Mouse (Mus musculus) CH12F3 (cell line): Measurements from ENCODE around the gene Pnldc1.

ENCODE experiments used
- in situ Hi-C: fragments of 300-500 bp; cut with MboI; formaldehyde crosslinking; loops from 2 replicates; pipeline ENCODE4 v1.14.3; 2020; ENCODE audit warnings: low sequenced_read_pairs

Gene Pnldc1

DNA sequence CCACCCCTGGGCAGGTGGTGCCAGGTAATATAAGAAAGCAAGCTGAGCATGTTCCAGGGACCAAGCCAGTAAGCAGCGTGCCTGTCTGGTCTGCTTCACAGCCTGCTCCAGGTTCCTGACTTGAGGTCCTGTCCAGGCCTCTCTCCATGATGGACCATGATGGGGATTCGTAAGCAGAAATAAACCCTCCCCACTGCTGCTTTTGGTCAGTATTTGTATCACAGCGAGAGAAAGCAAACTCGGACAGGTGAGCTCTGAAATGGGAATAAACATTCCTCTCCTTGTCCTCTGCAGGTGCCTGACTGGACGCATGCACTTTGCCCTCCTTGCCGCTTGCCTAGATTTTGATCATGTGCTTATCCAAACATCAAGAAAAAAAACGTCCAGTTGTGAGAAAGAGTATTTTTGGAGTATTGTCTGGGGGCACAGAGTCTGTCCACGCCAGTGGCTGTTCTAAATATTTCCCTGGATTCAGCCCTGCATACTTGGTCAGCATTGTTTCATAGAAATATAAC, 51.0 kb downstream of the Pnldc1 start:
- in situ Hi-C loops, result no loop called here

DNA sequence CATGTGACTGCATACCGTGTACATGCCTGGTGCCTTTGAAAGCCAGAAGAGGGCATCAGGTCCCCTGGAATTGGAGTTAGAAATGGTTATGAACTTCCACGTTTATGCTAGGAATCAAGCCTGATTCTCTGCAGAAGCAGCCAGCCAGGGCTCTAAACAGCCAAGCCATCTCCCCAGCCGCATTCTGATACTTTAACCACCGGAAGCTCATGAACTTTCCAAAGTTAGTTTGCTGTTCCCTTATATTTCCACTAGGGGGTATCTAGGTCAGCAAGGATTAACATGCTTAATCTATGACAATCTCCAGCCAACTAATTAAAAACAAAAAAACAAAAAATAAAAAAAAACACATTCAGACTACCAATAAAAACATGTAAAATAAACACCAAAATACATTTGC, 52.0 kb downstream of the Pnldc1 start:
- in situ Hi-C loops, result no loop called here

DNA sequence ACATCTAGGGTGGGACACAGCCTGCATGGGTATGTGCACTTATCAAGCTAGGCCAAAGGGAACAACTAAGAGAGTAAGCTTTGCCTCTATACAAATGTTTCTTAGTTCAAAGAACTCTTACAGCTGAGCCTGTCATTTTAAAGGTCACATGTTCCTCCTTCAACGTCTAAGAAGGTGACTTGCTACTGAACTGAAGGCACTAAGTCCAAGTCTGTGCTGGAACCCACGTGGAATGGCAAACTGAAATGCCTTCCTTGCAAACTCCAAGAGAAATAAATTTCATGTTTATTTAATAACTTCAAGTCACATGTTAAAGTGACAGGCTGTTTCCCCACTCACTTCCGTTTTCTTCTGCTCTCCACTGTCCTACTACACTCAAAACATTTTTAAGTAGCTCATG, 52.6 kb downstream of the Pnldc1 start:
- in situ Hi-C loops, result no loop called here

DNA sequence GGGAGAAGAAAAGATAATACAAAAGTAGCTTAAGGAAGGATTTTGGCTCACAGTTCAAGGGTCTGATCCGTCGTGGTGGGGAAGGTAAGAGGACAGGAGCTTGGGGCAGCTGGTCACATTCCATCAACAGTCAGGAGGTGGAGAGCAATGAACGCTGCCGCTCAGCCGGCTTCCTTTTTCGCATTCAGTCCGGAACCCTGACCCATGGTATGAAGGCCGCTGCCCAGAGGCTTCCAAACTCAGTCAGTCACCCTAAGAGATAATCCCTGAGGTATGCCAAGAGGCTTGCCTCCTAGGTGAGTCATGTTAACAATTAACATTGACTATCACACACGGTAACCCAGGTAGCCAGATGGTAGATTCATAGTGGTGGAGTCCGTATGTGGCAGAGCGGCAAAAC, 55.6 kb downstream of the Pnldc1 start:
- in situ Hi-C loops, result no loop called here

DNA sequence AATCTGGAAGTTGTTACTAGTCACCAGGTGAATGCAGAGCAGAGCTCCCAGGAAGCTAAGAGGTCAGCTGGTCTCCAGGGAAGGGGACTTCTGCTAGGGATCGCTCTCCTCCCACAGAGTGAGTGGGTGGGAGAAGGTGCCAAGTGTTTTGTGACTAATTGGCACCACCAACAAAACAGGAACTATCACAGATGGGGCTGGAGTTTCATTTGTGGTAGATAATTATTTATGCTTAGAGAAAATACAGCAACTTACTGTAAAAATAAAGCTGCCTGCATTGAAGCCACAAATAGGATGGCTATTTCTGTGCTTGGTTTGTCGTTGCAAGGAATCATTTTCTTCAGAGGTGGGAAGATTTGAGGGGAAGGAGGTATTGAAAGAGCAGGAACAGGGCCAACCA, 56.2 kb downstream of the Pnldc1 start:
- in situ Hi-C loops, result no loop called here

DNA sequence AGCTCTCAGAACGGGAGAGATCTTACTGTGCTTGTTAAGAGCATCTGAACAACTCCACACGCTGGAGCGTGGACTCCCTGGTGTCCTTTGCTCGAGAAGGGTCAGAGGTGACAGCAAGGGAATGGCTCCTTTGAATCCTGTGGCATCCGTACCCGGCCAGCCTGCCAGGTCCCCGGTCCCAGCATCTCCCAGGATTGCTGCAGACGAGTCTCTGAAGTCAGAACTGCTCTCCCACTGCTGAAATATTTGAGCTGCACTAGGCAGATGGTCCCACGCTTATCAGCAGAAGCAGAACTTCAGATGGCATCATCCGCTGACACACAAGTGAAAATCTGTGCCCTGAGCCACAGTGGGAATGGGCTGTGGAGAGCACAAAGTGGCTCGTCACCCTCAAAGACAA, 58.3 kb downstream of the Pnldc1 start:
- in situ Hi-C loops, result no loop called here

DNA sequence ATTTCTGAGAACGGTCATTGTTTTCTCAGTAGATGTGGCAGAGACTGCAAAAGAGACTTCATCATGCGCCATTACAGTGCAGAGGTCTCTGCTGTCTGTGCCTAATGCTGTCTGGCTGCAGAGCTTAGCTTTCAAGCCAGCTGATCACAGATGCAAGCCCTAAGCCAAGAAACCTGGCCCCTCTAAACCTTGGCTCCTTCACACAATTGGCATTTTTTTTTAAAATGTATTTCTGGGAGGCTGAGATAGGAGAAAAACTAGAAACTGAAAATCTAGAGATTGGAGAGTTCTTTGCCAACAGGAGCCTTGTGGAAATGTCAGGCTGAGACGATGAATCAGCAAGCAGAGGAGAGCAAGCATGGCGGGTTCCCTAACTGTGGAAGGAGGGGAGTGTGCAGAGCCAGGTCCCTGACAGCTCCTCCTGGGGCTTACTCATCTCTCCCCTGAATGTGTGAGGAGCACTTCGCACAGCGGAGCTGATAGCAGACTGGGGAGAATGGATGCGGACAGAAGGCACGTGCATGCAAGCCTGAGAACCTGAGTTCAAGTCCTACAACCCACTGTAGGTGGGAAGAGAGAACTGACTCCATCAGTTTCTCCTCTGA, 60.1 kb downstream of the Pnldc1 start:
- in situ Hi-C loops, result no loop called here

DNA sequence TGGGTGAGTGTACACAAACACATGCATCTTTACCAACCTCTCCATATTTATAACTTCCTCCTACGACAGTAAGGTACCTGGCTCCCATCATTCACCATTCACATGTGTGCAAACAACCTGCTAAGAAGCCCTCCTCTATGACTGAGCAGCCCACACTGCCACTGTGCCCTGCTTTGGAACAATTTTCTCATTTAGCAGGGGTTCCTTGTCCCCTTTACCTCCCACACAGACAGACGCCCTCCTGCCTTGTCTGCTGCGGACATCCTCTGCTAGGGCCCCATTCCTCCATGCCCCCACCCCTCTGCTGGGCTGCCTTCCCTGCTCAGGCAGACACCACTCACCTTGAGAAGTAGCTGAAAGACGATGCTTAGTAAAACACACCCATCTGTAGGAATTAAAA, 62.3 kb downstream of the Pnldc1 start:
- in situ Hi-C loops, result no loop called here

DNA sequence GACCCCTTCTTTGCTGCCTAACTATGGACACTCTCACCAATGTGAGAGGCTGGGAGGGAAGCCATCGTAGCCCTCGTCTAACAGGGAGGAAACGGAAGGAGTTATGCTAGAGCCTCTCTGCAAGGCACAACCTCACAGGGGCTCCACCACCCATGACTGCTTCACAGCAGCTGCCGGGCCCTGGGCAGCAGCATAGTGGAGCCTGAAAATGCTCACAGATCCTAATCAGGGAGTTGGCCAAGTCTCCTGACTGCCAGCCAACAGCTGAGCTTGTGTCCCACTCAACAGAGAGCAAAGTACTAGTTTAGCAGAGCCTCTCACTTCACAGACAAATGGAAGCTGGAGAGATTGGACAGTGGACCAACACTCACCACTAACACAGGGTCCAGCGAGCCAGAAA, 63.6 kb downstream of the Pnldc1 start:
- in situ Hi-C loops, result no loop called here

DNA sequence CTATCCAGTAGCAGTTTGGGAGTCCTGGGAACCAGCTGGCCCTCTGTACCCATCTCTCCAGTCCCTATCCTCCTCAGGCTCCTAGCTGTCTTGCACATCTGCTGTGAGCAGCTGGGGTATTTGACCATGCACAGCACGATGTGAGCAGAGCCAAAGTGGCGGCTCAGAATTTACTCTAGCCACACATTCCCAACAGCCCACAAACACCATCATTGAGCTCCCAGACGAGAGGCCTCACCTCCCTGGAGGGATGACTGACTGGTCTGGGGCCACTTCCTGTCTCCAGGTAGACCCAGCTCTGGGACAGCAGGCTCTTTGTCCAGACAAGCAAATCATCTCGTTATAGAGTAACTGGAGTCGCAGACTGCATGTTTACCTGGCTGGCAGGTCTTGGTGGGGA, 64.2 kb downstream of the Pnldc1 start:
- in situ Hi-C loops, result no loop called here

DNA sequence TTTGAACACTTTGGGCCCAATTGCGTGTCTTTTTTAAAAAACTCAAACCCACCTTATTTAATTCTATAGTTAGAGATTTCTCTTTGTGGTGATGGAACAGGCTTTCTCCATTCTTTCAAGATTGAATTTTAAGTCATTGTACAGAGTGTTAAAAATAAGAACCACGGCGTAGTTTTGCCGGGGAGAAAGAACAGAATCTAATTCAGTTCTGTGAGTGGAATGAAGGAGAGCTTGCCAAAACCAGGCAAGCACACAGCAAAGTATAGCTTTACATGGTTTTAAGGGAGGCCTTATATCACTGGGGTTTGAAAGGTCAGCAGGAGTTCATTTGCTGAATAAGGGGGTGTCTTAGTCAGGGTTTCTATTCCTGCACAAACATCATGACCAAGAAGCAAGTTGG, 65.5 kb downstream of the Pnldc1 start:
- in situ Hi-C loops, result no loop called here

DNA sequence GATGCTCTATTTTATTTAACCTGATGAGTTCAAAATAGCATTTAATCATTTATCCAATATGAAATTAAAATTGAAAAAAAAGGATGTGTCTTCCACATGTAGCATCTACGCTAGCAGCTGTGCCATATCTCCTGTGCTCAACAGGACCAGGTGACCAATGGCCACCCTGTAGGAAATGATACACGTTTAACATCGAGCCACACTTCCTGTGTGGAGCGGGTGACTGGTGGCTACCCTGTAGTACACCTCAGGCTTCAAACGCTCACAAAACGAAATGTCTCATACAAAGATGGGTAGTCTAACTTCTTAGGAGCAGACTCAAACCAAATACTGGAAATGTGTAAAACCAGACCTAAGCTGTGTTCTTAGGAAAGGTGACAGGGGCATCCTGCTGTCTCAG, 66.2 kb downstream of the Pnldc1 start:
- in situ Hi-C loops, result no loop called here

DNA sequence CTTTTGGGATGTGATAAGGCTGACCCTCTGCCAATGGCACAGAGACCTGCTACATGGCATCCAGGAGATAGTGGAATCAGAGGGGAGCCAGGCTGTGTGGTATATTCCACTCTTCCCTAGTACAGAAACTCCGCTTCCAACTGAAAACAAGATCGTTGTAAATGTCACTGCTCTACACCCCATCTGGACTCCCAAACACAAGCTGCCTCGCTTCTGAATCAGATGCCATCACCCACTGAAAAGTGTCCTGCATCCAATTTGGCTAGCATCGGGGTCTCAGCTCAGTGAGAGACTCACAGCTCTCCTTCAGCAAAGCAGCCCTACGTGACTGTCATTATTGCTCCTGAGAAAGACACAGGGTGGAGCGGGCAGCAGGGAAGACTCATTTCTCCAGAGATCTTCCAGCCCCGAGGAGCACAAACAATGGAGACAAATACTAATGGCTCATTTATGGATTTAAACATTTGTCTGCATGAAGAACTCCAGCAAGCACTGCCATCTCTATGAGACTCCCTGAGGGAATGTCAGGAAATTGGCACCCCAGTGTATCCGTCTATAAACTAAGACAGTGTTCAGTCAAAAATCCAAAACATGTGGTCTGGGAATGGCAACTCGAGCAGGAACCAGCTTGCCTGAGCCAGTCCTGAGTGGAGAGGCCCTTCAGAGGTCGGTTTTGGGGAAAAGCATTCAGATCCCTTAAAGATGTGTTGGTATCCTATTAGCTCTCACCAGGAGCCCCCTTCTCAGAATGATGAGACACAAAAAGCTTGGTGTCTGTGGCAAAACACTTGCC, 70.4 kb downstream of the Pnldc1 start:
- in situ Hi-C loops, result no loop called here
